Mouse (Mus musculus) embryonic fibroblast, embryonic 13.5 days (primary cell): ENCODE results near the gene Pard3b. TPM values are rescaled to one million over a fixed set of nuclear protein-coding genes. Genes with fewer than 3 reads are reported as not detected.

Source experiments
- H3K27ac ChIP-seq: 2 replicates; pipeline ENCODE4 v1.5.1; 2012; ENCODE audit warnings: low read length, control low read depth, inconsistent platforms; ENCODE audit not compliant: insufficient read depth
- H3K4me1 ChIP-seq: 2 replicates; pipeline ENCODE4 v1.6.1; 2011; ENCODE audit warnings: low read length; ENCODE audit not compliant: control insufficient read depth, insufficient read depth
- H3K4me3 ChIP-seq: 2 replicates; pipeline ENCODE4 v1.5.1; 2011; ENCODE audit warnings: mild to moderate bottlenecking, control low read depth, low read length; ENCODE audit not compliant: insufficient read depth
- CTCF ChIP-seq: IDR thresholded peaks from 2 replicates; pipeline ENCODE4 v1.5.1; 2011; ENCODE audit warnings: mild to moderate bottlenecking, control low read depth, low read length, moderate library complexity, borderline replicate concordance; ENCODE audit not compliant: insufficient read depth
- POLR2A ChIP-seq: IDR thresholded peaks from 2 replicates; pipeline ENCODE4 v1.6.1; 2011; ENCODE audit warnings: low read depth, mild to moderate bottlenecking, control low read depth, low read length, moderate library complexity
- polyA plus RNA-seq: library from polyadenylated mRNA; stranded (reverse); fragments of >200 nt; gene quantifications from 2 replicates; pipeline ENCODE4 v1.2.4, GENCODE M21; 2011; ENCODE audit warnings: low read depth; ENCODE audit not compliant: missing spikeins, insufficient read length

Pard3b gene
- polyA plus RNA-seq, 1 experiment: 6.9 TPM

DNA sequence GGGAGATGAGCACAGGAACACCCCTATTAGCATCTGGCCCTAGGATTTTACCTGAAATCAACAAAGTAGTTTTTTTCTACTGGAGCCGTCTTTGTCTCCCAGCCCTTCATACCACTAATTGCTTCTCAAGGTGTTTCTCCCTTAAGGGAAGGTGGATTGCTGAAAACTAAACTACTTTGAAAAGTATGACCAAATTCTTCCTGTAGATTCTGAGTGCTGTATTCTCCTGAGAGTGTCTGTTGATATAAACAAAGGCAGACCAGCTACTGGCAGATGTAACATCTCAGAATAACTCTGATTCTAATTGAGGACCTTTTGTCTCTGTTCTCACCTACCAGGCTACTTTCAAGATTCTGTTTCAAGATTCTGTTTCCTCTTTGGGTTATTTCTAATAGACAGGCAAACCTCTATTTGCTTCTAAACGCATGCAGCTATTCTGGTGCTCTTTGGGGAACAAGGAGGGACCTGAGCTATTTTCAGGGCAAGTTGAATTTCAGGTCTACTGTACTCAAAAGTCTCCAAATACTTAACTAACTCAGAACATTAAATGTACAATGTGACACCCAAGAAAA is 563.1 kb downstream of the Pard3b start:
- TF ChIP-seq CTCF (no peak), POLR2A (no peak)
- Histone ChIP-seq H3K27ac (no peak overlapping the region), H3K4me1 (no peaks in the 10 kb centered on the region), H3K4me3 (no peak overlapping the region)

DNA sequence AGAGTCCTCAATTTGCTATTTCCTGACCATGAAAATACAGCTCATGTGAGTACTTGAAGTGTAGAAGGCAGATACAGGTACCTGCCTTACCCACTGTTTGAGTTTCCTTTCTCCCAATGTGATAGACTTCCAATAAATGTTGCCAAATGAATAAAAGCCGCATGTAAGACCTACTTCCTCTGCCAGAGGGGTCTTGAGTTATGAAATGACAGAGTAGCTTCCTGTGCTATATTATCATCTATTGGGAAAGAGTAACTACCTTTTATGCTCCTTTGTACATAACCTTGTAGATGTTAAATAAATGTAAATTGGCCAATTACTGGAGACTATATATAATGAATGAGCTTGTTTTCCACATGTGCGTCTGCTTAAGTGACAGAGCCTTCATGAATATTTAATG is 574.7 kb downstream of the Pard3b start:
- Histone ChIP-seq H3K27ac (no peak overlapping the region), H3K4me1 (no peaks in the 10 kb centered on the region; the same call in 1 of the 2 replicates), H3K4me3 (no peak overlapping the region)
- TF ChIP-seq POLR2A: no peak
- no peak for TF ChIP-seq CTCF

DNA sequence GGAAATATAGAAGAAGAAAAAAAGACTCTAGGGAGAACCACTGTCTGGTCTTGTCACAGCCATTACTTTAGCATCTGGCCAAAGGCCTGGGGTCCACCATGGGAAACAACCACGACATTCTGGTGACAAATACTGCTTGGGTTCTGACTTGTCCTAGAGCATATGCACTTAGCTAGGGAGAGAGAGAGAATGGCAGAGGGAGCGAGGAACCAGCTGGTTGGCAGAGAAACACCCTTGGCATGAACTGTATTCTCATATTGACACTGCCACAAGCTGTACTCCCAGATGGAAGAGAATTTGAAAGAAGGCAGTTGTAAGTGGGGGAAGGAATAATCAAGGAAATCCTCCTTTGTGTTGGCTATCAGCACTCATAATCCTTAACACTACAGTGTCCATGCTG is 577.2 kb downstream of the Pard3b start:
- TF ChIP-seq CTCF: no peak
- Histone ChIP-seq H3K27ac (no peak overlapping the region), H3K4me1 (no peaks in the 10 kb centered on the region; the same call in 1 of the 2 replicates), H3K4me3 (no peak overlapping the region)

DNA sequence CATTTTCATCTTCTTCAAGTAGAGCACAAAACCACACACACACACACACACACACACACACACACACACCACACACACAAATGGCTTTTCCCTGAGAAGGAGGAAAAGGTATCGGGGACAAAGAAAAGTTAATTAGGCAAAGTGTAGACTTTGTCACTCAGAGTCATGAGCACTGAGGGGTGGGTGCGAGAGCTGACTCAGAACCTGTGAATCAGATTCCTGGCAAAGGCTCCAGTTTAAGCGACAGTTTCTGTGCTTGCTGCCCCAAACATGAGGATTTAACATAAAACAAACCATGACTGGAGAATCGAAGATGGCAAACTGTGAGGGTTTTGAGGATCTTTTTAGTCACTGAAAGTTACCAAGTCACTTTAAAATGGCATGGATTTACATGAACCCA is 577.9 kb downstream of the Pard3b start:
- H3K4me1 ChIP-seq: no peaks in the 10 kb centered on the region; the same call in 1 of the 2 replicates
- TF ChIP-seq POLR2A: no peak
- no peak for TF ChIP-seq CTCF
- H3K4me3 ChIP-seq: no peak overlapping the region
- no peak overlapping the region for H3K27ac ChIP-seq

DNA sequence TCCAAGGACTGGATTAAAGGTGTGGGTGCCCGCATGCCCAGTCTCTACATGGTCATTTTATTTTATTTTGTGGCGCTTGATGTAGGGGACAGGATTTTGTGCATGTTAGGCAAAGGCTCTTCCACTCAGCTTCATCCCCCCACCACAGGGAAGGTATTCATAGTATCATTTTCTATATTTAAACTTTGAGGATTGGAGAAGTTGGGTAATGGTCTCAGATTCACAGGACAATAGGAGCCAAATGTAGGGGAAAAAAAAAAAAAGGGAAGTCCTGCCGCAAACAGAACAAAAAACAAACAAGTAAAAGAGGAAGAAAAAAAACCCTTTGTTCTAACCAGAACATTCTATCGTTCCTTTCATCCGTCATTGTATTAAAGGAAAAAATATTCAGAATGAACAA is 590.5 kb downstream of the Pard3b start:
- H3K27ac ChIP-seq: no peak overlapping the region
- no peak overlapping the region for H3K4me3 ChIP-seq
- TF ChIP-seq CTCF (no peak), POLR2A (no peak)
- no peaks in the 10 kb centered on the region for H3K4me1 ChIP-seq

DNA sequence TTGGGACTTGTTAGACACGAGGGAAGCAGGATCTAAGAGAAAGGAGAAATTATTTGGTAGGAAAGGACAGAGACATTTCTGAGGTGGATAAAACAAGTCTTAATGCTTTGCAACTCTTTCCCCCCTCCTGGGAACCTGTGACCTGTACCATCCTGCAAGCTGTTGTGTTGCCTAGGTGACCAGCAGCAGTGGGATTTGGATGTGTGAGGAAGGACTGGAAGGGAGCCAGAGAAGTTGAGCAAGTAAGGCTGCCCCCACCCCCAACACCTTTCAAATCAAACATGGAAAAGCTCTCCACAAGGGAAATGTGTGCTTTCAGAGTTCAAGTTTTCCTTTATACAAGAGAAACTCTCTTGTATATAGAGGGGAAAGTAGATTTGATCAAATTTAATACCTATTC is 595.4 kb downstream of the Pard3b start:
- H3K4me1 ChIP-seq: no peaks in the 10 kb centered on the region
- no peak overlapping the region for H3K4me3 ChIP-seq
- no peak overlapping the region for H3K27ac ChIP-seq
- no peak for TF ChIP-seq CTCF
- no peak for TF ChIP-seq POLR2A

DNA sequence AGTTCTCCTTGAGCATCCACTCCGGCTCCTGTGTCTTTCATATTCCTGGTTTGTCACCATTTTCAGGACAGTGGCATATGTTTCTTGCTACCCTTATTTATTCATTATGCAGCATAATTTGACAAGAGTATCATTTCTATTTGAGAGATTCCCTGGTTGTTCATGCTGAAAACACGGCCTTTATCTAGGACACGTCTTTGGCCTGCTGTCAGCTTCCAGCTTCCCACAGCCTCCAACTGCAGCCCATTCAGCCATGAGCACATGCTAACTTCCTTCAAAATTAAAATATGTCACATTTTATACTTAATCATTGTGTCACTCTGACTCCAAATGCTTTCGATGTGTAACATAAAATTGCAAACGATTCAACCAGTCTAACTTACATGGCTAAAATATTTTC is 596.5 kb downstream of the Pard3b start:
- no peak for TF ChIP-seq POLR2A
- TF ChIP-seq CTCF: no peak
- Histone ChIP-seq H3K4me3 (no peak overlapping the region), H3K27ac (no peak overlapping the region), H3K4me1 (no peaks in the 10 kb centered on the region)

DNA sequence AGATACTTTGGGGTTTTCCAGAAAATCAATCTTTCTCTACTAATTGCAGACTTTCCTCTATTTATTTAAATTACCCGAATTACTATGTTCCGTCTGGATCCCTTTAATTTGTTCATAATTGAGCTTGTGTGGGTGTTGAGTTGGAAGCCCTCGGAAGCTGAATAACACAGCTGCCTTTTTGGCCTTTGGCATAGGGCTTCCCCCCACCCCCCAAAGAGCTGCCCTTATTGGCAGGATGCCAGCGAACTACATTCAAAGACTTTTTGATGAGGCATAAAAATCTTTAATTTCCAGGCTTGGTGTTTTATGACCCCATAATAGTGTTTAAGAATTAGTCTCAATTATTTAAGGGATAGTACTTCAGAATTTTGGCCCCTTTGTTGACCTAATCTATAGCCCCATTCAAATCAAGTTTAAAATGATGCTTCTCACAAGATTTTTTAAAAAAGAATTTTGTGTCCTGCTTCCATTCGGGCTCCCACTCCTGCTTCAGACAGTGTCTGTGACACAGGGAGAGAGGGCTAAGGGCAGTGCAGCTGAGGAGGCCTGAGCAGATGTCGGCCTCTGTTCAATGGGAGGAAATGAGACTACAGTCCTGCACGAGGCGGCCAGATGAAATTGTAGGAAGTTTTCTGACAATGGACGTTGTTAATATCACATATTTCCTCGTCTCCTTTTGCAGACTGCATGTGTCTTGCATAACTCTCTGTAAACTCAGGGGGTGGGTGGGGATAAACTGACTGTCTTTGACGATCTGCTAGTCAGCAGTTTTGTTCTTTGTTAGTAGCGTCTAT is 605.8 kb downstream of the Pard3b start:
- H3K4me3 ChIP-seq: no peak overlapping the region
- H3K27ac ChIP-seq: no peak overlapping the region
- H3K4me1 ChIP-seq: no peaks in the 10 kb centered on the region
- TF ChIP-seq CTCF: no peak
- TF ChIP-seq POLR2A: no peak

DNA sequence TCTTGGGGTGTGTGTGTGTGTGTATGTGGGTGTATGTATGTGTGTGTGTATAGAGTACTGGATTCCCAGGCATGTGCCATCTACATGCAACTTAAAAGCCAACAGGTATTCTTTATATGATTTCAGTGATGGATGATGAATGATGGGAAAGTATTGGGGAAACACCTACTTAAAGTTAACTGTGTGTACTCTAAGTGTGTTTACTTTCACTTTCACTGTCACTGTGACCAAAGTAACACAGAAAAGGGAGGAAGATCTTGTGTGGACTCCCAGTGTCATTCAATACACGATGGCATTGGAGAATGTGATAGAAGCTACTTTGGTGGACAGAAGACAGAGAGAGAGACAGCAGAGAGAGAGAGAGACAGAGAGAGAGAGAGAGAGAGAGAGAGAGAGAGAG is 613.8 kb downstream of the Pard3b start:
- TF ChIP-seq POLR2A (no peak), CTCF (no peak)
- H3K4me3 ChIP-seq: no peak overlapping the region
- H3K4me1 ChIP-seq: no peaks in the 10 kb centered on the region
- H3K27ac ChIP-seq: no peak overlapping the region

DNA sequence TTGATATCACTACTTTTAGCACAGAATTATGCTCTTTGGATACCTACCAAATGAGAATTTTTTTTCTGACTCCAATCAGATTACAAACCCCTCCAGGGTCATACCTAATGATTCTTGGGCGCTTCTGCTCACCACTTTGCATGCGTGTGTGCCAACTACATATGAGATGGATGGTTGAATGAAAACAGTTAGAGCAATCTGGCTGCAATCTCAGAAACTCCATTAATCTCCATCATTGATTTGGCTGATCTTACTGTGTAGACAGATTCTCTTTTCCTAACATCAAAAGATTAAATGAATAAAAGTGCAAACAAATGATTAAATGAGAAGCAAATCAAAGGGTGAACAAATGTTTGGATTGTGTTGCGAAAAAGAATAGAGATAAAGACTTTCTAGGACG is 615.7 kb downstream of the Pard3b start:
- no peak for TF ChIP-seq CTCF
- no peak for TF ChIP-seq POLR2A
- H3K4me3 ChIP-seq: no peak overlapping the region
- no peaks in the 10 kb centered on the region for H3K4me1 ChIP-seq
- no peak overlapping the region for H3K27ac ChIP-seq
